Mouse (Mus musculus) embryonic fibroblast, embryonic 13.5 days (primary cell): ENCODE data around the gene Rab19.
"Not testable (repeated sequence)": the region's sequence is repeated elsewhere in the genome, so short reads cannot be mapped to it uniquely, and the experiment has no call there.

ENCODE experiments used
- CTCF ChIP-seq: IDR thresholded peaks from 2 replicates; pipeline ENCODE4 v1.5.1; 2011; ENCODE audit warnings: mild to moderate bottlenecking, control low read depth, low read length, moderate library complexity, borderline replicate concordance; ENCODE audit not compliant: insufficient read depth
- POLR2A ChIP-seq: IDR thresholded peaks from 2 replicates; pipeline ENCODE4 v1.6.1; 2011; ENCODE audit warnings: low read depth, mild to moderate bottlenecking, control low read depth, low read length, moderate library complexity

DNA sequence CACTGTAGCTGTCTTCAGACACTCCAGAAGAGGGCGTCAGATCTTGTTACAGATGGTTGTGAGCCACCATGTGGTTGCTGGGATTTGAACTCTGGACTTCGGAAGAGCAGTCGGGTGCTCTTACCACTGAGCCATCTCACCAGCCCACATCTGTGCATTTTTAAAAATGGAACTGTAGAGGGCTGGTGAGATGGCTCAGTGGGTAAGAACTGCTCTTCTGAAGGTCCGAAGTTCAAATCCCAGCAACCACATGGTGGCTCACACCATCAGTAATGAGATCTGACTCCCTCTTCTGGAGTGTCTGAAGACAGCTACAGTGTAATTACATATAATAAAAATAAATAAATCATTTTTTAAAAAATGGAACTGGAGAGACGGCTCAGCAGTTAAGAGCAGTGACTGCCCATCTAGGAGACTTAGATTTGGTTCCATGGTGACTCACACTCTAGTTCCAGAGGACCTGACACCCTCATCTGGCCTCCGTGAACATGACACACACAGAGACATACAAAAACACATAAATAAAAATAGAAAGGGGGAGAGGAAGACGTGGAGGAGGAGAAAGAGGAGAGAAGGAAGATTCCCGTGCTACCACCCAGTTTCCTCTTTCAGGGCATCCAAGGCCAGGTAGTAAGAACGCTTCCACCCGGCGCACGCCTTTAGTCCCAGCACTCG, 2.7 kb upstream of the Rab19 start:
- TF ChIP-seq POLR2A, CTCF: not testable (repeated sequence)
